Mouse (Mus musculus) G1E (cell line): ENCODE measurements around the gene Dnajc5. TPM values are rescaled to one million over a fixed set of nuclear protein-coding genes. Genes with fewer than 3 reads are reported as not detected.
A peak's percentile ranks its signal among the peaks of the same experiment; 100 is the strongest.

Experiments
- ATAC-seq: 2 replicates; pipeline ENCODE4 v1.8.0; 2016; ENCODE audit warnings: mild to moderate bottlenecking; ENCODE audit not compliant: insufficient number of reproducible peaks, poor library complexity, low FRiP score, severe bottlenecking; ENCODE audit errors: extremely low read depth
- DNase-seq: peaks from one replicate; pipeline ENCODE4 v3.0.0; 2012; ENCODE audit warnings: low spot score
- H3K27me3 ChIP-seq: 2 replicates; pipeline ENCODE4 v1.6.1; 2012; ENCODE audit warnings: mild to moderate bottlenecking, low read length, inconsistent platforms; ENCODE audit not compliant: insufficient read depth
- H3K36me3 ChIP-seq: replicated peaks from 2 replicates; pipeline ENCODE3; 2012; ENCODE audit warnings: mild to moderate bottlenecking, inconsistent platforms
- H3K4me1 ChIP-seq: 2 replicates; pipeline ENCODE4 v1.6.1; 2012; ENCODE audit warnings: low read depth, low read length, inconsistent platforms, mixed read lengths; ENCODE audit not compliant: insufficient read depth
- H3K4me3 ChIP-seq: 2 replicates; pipeline ENCODE4 v1.5.1; 2012; ENCODE audit warnings: low read depth, mild to moderate bottlenecking, inconsistent platforms, low read length, moderate library complexity, mixed read lengths
- H3K9me3 ChIP-seq: replicated peaks from 2 replicates; pipeline ENCODE4 v1.6.1; 2012; ENCODE audit warnings: inconsistent platforms
- CTCF ChIP-seq: IDR thresholded peaks from 2 replicates; pipeline ENCODE4 v1.5.1; 2012; ENCODE audit warnings: low read depth, low read length, inconsistent platforms, mixed read lengths
- GATA1 ChIP-seq: IDR thresholded peaks from 2 replicates; pipeline ENCODE4 v1.6.1; 2012; ENCODE audit warnings: borderline replicate concordance, low read length, inconsistent platforms, mixed read lengths
- GATA2 ChIP-seq: IDR thresholded peaks from 2 replicates; pipeline ENCODE4 v1.6.1; 2012; ENCODE audit warnings: low read depth, low read length, inconsistent platforms, borderline replicate concordance
- POLR2AphosphoS5 ChIP-seq: IDR thresholded peaks from 2 replicates; pipeline ENCODE4 v1.6.1; 2012; ENCODE audit warnings: low read depth, low read length, inconsistent platforms; ENCODE audit not compliant: insufficient replicate concordance
- TAL1 ChIP-seq: conservative IDR thresholded peaks from 2 replicates; pipeline ENCODE4 v1.6.1; 2012; ENCODE audit warnings: low read depth, low read length, inconsistent platforms, mixed read lengths
- polyA plus RNA-seq: library from polyadenylated mRNA; stranded (reverse); fragments of >175 nt; gene quantifications from 2 replicates; pipeline ENCODE4 v1.2.3, GENCODE M21; 2012
- total RNA-seq, 2 experiments: library from RNA; stranded (forward) in 1 of 2; stranded (reverse) in 1 of 2; fragments of 200-1000 nt in 1 of 2; fragments of >200 nt in 1 of 2; fragmentation: Nextera tagmentation in 1 of 2; gene quantifications; 2 replicates each; pipeline ENCODE4 v1.2.3; 2014 to 2017

The Dnajc5 gene
- total and polyA plus RNA-seq, 3 experiments: 34.3 to 52.7 (median 41.9) TPM

- Histone ChIP-seq H3K9me3 (no peaks in the 10 kb centered on the region), H3K27me3 (no peaks in the 10 kb centered on the region; the same call in 1 of the 2 replicates), H3K36me3 (peaks cover 83% of the 10 kb centered on the region), H3K4me1 (peaks cover 67% of the 10 kb centered on the region), H3K4me3 (no peak overlapping the region)
- TF ChIP-seq CTCF: no peak
- no peak for TF ChIP-seq POLR2AphosphoS5
- no peak for TF ChIP-seq GATA1
- no peak for TF ChIP-seq GATA2
- TF ChIP-seq TAL1: no peak
- ATAC-seq (no peak), DNase-seq (no peak)
Measured at GRCm38 (mm10) chr2:181572921-181573920, 52.9 kb downstream of the Dnajc5 start.

GRCm38 (mm10) chr2:181573961-181574360 is 53.7 kb downstream of the Dnajc5 start:
- H3K4me1 ChIP-seq: peaks cover 67% of the 10 kb centered on the region
- DNase-seq: no peak

GRCm38 (mm10) chr2:181574921-181575545 is 54.7 kb downstream of the Dnajc5 start:
- Histone ChIP-seq H3K4me3 (no peak overlapping the region), H3K36me3 (peaks cover 84% of the 10 kb centered on the region), H3K27me3 (no peaks in the 10 kb centered on the region; the same call in 1 of the 2 replicates), H3K9me3 (no peaks in the 10 kb centered on the region), H3K4me1 (peaks cover 69% of the 10 kb centered on the region)
- DNase-seq (no peak), ATAC-seq (no peak)
- no peak for TF ChIP-seq GATA1
- no peak for TF ChIP-seq CTCF
- TF ChIP-seq POLR2AphosphoS5: no peak
- no peak for TF ChIP-seq GATA2
- TF ChIP-seq TAL1: no peak

More at GRCm38 (mm10) chr2:181573961-181574360, 53.7 kb downstream of the Dnajc5 start:
- TF ChIP-seq POLR2AphosphoS5: no peak
- no peak for TF ChIP-seq CTCF
- no peak for TF ChIP-seq GATA1
- no peak for TF ChIP-seq GATA2
- no peak for TF ChIP-seq TAL1
- Histone ChIP-seq H3K4me3 (no peak overlapping the region), H3K36me3 (peaks cover 82% of the 10 kb centered on the region), H3K9me3 (no peaks in the 10 kb centered on the region), H3K27me3 (no peaks in the 10 kb centered on the region; the same call in 1 of the 2 replicates)
- ATAC-seq: no peak

DNA sequence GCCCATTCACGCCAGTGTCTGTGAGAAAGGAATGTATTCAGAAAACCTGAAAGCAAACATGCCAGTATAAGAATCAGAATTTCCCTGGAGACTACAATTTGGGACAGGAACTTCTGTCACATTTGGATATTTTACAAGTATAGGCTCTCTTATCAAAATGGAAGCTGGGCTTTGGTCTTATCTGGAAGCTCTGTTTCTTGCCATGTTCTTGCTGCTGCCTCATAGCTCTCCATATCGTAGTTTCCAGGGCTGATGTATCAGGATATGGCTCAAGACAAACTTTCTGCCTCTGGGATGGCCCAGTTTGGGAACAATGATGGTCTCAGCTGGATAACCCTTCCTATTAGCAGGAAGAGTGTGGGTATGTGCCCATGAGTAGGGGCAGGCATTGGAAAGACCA is 56.3 kb downstream of the Dnajc5 start:
- H3K4me3 ChIP-seq: no peak overlapping the region
- peaks cover 73% of the 10 kb centered on the region for H3K4me1 ChIP-seq
- ATAC-seq: no peak
- no peaks in the 10 kb centered on the region for H3K9me3 ChIP-seq
- peaks cover 71% of the 10 kb centered on the region for H3K36me3 ChIP-seq
- no peak for TF ChIP-seq GATA1
- no peak for TF ChIP-seq GATA2
- TF ChIP-seq POLR2AphosphoS5: no peak
- TF ChIP-seq TAL1: no peak
- no peak for TF ChIP-seq CTCF
- no peaks in the 10 kb centered on the region for H3K27me3 ChIP-seq
- DNase-seq: no peak

DNA sequence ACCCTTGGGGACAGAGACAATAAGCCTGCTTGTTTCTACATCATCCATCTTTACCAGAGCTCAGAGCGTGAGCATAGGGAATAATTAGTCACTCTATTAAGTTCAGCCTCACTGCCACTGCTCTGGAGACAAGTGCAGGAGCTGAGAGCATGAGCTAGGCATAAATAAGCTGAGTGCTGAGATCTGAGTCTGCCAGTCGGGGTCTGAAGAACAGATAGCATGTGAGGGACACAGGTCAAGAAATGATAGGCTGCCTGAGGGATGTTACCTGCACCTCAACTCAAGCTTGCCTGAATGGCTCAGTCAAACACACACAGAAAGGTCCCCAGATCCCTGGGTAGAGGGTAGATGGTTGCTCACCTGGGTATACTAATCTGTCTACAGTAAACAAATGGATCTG is 56.8 kb downstream of the Dnajc5 start:
- H3K27me3 ChIP-seq: no peaks in the 10 kb centered on the region
- TF ChIP-seq GATA2: no peak
- no peak for TF ChIP-seq CTCF
- no peak for TF ChIP-seq POLR2AphosphoS5
- TF ChIP-seq TAL1: no peak
- no peak for TF ChIP-seq GATA1
- DNase-seq (no peak), ATAC-seq (no peak)
- peaks cover 66% of the 10 kb centered on the region for H3K36me3 ChIP-seq
- no peaks in the 10 kb centered on the region for H3K9me3 ChIP-seq
- peaks cover 73% of the 10 kb centered on the region for H3K4me1 ChIP-seq
- H3K4me3 ChIP-seq: no peak overlapping the region

DNA sequence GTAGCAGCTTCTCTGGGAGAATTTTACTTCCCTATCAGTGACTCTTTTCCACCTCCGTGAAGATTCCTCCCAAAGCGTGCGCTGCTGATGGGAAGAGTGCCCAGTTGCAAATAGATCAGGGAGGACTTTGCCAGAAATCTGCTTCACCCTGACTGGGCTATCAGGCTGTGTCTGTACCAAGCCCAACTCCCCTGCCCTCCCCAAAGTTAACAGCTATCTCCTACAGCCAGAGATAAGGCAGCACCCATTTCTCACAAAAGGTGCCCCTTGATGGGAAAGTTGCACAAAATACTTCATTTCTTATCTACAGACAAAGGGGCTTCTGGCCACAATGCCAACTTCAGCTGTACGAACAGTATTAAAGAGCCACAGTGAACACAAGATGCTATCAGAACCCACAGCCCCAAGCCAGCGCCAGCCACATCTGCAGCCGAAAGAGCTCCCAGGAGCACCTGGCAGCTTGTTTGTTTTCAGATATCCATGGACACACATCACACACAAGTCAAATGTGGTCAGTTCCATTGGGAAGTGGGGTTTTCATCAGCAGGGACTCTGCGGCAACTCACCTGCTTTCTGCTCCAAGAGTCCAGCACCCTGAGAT is 57.8 kb downstream of the Dnajc5 start:
- H3K36me3 ChIP-seq: peaks cover 65% of the 10 kb centered on the region
- no peaks in the 10 kb centered on the region for H3K9me3 ChIP-seq
- peak; percentile 54 for ATAC-seq
- DNase-seq: peak; percentile 69
- H3K4me3 ChIP-seq: peak overlapping the region; percentile 8; the same call in 1 of the 2 replicates
- TF ChIP-seq TAL1 (peak; percentile 83), GATA1 (no peak)
- no peaks in the 10 kb centered on the region for H3K27me3 ChIP-seq
- peaks cover 80% of the 10 kb centered on the region for H3K4me1 ChIP-seq
